Mouse (Mus musculus) mouse embryonic stem cell (cell line): Measurements from ENCODE around the gene Tigd3.

Source experiments
- in situ Hi-C, 2 experiments: fragments of 300-500 bp; cut with MboI; formaldehyde crosslinking; loops; 1 replicate in 1 of 2; 3 replicates in 1 of 2; pipeline ENCODE4 v1.14.3; 2019 to 2020; ENCODE audit warnings: low sequenced_read_pairs in 2 of 2, low pct_unique_long_range_greater_than_20kb in 1 of 2, mixed read lengths in 1 of 2; ENCODE audit not compliant: unreplicated experiment in 1 of 2

Gene Tigd3

DNA sequence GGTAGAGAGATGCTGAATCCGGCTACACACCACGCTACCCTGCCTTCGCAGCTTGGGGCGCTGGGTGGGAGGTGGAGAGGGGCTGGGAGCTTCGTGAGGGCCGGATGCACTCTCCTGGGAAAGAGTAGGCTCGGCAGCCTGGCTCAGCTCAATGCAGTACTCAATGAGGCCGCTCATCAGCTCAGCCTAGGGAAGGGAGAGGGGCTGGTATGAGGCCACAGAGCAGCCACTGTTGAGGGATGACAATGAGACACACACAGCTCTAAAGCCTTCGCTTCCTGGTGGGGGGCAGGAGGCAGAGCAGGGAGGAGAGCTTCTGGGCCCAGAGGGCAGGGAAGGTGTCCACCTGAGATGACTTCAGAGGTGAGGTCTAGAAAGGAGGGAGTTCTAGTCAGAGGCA lies 37.3 kb downstream of the Tigd3 start:
- in situ Hi-C loops, result loop anchor here in 1 of 2 experiments (10.0 kb wide), 1 partner anchor 62 kb away; no protein-coding TSS in a partner anchor

GRCm38 (mm10) chr19:5852035-5852722 lies 41.8 kb downstream of the Tigd3 start:
- in situ Hi-C loops, result loop anchor here (5.0 to 10.0 kb wide), 2 partner anchors 57 to 60 kb away; no protein-coding TSS in a partner anchor

DNA sequence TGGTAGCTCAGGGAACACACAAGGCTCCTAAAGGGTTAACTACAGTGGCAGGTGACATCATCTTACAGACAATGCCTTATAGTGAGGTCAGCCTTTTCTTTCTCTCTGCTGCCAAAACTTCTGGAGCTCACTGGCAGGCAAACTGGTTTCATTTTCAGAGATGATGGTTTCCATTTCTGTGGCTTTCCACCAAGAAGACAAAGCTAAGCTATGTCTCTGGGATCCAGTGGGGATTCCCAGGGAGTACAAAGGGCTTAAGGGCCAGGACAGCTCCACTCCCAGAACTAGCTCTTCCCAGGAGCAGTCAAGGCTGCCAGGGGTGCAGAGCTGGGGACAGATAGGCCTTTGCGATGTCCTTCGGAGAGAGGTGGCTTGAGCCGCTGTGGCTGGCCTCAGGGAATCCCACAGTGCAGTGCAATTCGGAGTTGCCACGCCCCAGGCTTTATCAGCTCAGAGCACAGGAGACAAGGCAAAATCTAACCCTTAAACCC lies 42.4 kb downstream of the Tigd3 start:
- in situ Hi-C loops, result loop anchor here (5.0 to 10.0 kb wide), 2 partner anchors 57 to 59 kb away; no protein-coding TSS in a partner anchor

DNA sequence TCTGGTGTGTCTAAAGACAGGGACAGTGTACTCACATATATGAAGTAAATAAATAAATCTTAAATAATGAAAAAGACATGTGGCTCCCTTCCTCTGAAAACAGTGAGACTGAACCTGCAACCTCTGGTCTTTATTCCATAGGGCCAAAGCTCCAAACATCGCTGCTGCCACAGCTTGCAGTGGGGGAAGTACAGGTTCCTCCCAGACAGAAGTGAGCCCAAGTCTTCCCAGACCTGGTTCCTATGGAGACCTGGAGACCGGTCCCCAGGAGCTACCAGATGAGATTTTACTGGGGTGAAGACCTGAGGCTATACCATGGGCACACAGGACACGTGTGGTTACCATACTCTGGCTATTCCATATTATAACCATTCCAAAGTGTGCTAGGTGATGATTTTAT lies 43.1 kb downstream of the Tigd3 start:
- in situ Hi-C loops, result loop anchor here (5.0 to 10.0 kb wide), 2 partner anchors 56 to 59 kb away; no protein-coding TSS in a partner anchor

DNA sequence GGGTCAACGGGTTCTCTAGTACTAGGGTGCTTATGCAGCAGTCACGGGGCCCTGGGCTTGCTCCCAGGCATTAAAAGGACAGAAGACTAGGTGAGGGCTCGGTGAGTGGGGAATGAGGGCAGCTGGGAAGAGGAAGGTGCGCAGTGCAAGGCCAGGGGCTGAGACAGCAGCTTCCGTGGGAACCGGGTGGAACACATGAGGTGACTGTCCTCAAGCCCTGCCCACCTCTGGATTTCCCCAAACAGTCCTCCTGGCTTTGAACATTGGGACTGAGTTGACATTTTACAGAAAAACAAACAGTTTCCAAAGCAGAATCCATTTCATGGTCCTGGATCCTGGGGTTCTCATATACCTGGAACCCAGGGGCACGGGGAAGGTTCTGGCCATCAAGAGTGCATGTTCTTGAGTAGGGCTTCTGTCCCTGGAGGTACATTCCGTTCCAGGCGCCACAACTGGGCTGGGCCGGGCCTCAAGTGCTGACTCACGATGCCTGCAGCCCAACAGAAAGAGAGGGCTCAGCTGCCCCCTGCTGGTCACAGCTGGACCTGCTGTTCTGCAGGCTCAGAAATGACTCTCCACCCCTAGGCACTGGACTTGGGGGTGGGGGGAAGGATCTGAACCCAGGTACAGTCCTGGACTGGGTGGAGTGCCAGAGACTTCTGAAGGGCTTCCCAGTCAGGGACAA lies 44.0 kb downstream of the Tigd3 start:
- in situ Hi-C loops, result loop anchor here (5.0 to 10.0 kb wide), 2 partner anchors 55 to 58 kb away; no protein-coding TSS in a partner anchor

- in situ Hi-C loops, result no loop called here
Measured at GRCm38 (mm10) chr19:5848826-5849672, 44.9 kb downstream of the Tigd3 start.

DNA sequence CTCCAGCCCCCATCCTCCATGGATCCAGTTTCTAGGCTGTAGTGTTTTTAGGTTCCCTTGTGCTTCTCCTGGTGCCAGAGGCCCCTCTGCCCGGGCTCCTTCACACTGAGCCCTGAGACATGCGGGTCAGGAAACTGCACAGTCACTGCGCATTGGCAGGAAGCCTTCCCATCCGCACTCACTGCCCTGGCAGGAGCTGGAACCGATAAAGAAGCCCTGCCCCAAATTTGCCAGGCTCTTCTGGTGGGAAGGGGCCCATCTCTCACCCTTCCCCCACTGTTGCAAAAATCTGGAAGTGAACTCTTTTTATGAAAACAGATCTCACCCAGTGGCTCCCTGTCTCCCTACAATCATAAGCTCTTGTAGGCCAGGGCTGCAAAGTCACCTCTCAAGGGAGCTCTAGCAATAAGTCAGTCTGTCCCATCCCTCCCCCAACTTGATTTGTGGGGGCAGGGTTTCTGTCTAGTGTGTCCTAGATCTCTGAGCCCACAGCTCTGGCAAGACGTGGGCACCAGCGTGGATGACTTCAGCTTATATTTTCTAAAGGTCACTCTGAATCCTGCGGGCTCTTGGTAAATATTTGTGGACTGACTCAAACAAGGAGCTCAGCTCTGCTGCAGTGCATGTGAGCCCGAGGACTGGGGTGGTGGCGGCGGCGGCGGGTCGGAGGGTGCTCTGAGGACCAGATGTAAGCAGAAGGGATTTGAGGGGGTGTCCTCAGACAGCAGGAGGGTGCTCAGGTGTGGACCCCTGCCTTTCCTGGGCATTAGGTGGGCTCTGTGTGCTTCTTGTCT lies 45.7 kb downstream of the Tigd3 start:
- in situ Hi-C loops, result no loop called here

- in situ Hi-C loops, result no loop called here
Measured at GRCm38 (mm10) chr19:5847306-5847796, 46.6 kb downstream of the Tigd3 start.

DNA sequence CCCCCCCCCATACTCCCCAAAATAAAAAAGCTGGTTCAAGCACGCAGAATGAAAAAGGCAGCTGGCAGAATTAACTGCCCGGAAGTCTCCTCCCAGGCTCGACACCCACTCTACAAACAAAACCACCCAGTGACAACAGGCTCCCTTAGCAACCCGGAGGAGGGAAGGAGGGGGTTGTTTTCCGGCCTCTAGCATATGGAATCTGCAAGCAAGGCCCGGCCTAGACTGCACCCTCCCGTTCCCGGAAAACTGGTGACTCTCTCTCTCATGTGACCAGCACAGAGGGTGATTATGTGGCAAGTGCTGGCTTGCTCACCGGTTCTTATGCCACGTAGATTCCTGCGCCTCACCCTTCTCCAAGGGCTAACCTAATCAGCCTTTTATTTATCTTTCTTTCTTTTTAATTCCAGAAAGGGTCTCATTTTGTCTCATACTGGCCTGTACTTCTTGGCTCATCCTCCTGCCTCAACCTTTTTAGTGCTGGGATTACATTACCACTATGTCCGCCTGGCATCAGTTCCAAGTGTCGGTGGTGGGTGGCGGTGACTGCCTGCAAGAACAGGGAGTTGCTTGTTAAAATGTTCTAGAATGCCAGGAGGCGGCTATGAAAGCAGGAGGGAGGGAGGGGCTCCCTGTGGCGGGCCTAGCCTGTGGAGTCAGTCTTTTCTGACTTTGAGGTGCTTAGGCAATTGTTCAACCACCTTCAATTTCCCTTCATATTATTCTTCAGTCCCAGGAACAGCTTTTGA lies 47.2 kb downstream of the Tigd3 start:
- in situ Hi-C loops, result no loop called here

- in situ Hi-C loops, result no loop called here
Measured at GRCm38 (mm10) chr19:5846154-5846553, 47.8 kb downstream of the Tigd3 start.

- in situ Hi-C loops, result no loop called here
Measured at GRCm38 (mm10) chr19:5845319-5846135, 48.4 kb downstream of the Tigd3 start.

DNA sequence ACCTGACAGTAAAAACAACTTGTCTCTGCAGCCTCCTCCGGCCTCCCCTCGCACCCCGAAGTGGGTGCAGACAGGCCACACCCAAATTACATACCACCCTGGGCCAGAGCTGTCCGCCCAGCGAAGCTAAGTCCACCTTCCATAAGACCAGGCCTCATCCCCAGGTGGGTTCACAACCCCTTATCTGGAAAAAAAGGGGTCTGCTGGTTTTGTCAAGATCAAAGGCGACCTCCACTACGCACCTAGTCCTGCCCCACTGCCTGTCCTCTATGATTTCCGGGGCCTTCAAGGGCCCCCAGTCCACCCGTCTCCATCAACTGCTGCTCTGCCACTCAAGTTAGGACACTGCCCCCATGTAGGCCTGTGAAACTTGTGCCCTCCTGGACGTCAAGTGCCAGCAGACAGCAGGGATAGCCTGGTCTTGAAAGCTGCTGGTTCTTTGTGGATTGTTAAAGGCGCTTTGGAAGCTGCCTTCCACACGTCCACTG lies 49.1 kb downstream of the Tigd3 start:
- in situ Hi-C loops, result no loop called here

GRCm38 (mm10) chr19:5843781-5844691 lies 49.9 kb downstream of the Tigd3 start:
- in situ Hi-C loops, result no loop called here

GRCm38 (mm10) chr19:5842785-5843730 lies 50.9 kb downstream of the Tigd3 start:
- in situ Hi-C loops, result no loop called here
